Mouse (Mus musculus): ENCODE data around the gene Gid4.

DNA sequence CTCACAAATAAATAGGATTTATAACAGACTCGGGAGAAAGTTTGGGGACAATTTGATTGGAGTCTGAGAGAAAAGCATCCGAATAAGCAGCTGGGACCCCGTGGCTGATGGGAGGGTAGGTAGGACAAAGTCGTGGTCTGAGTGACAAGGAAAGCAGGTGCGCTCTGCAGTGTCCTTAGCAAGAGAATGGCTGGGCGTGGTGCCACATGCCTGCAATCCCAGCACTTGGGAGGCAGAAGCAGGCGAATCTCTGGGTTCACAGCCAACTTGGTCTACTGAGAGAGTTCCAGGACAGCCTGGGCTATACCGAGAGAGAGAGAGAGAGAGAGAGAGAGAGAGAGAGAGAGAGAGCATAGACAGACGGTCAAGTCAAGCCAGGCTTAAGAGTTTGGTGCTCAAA, 53.8 kb downstream of the Gid4 start:
- no peak for TF ChIP-seq POLR2A (IDR thresholded peaks at IDR 0.05; ENCODE audit: extremely low read depth, insufficient read depth, low read length)
- no peak for TF ChIP-seq CTCF (IDR thresholded peaks at IDR 0.05; ENCODE audit: extremely low read depth, insufficient read depth, low read length)

Data from cortical plate, adult 2 months (tissue).